Mouse (Mus musculus): Measurements from ENCODE around the gene Pptc7. TPM values are rescaled to one million over a fixed set of nuclear protein-coding genes. Genes with fewer than 3 reads are reported as not detected.

Gene Pptc7
- polyA plus RNA-seq, 1 experiment, result 18.7 TPM

GRCm38 (mm10) chr5:122242521-122243123 lies 41.5 kb upstream of the Pptc7 start:
- H3K27ac ChIP-seq (ENCODE audit: insufficient read depth, low read length), result no peak overlapping the region
- H3K4me1 ChIP-seq (ENCODE audit: control insufficient read depth, insufficient read depth, low read length), result no peaks in the 10 kb centered on the region
- no peak overlapping the region for H3K4me3 ChIP-seq (ENCODE audit: low read depth, low read length)
- H3K9me3 ChIP-seq (replicated peaks; ENCODE audit: control insufficient read depth, insufficient read depth, low read length, poor library complexity, severe bottlenecking), result no peaks in the 10 kb centered on the region
- H3K9ac ChIP-seq (ENCODE audit: low read depth, poor library complexity, severe bottlenecking), result no peak overlapping the region
- H3K27me3 ChIP-seq (ENCODE audit: control insufficient read depth, insufficient read depth, low read length, poor library complexity, severe bottlenecking), result no peaks in the 10 kb centered on the region
- no peaks in the 10 kb centered on the region for H3K36me3 ChIP-seq (ENCODE audit: control insufficient read depth, insufficient read depth, low read length, poor library complexity, severe bottlenecking)
- no peak for TF ChIP-seq EP300 (IDR thresholded peaks at IDR 0.05; ENCODE audit: insufficient read depth, low read depth, low read length)
- TF ChIP-seq POLR2A (IDR thresholded peaks at IDR 0.05; ENCODE audit: insufficient read depth, low read length), result no peak
- TF ChIP-seq CTCF (IDR thresholded peaks at IDR 0.05; ENCODE audit: low read depth, low read length), result no peak

GRCm38 (mm10) chr5:122243781-122244523 lies 40.2 kb upstream of the Pptc7 start:
- Histone ChIP-seq H3K36me3 (ENCODE audit: control insufficient read depth, insufficient read depth, low read length, poor library complexity, severe bottlenecking) (no peaks in the 10 kb centered on the region), H3K9me3 (replicated peaks; ENCODE audit: control insufficient read depth, insufficient read depth, low read length, poor library complexity, severe bottlenecking) (no peaks in the 10 kb centered on the region), H3K4me3 (ENCODE audit: low read depth, low read length) (no peak overlapping the region), H3K4me1 (ENCODE audit: control insufficient read depth, insufficient read depth, low read length) (no peaks in the 10 kb centered on the region), H3K27me3 (ENCODE audit: control insufficient read depth, insufficient read depth, low read length, poor library complexity, severe bottlenecking) (no peaks in the 10 kb centered on the region), H3K9ac (ENCODE audit: low read depth, poor library complexity, severe bottlenecking) (no peak overlapping the region), H3K27ac (ENCODE audit: insufficient read depth, low read length) (no peak overlapping the region)
- TF ChIP-seq CTCF (IDR thresholded peaks at IDR 0.05; ENCODE audit: low read depth, low read length), result no peak
- no peak for TF ChIP-seq EP300 (IDR thresholded peaks at IDR 0.05; ENCODE audit: insufficient read depth, low read depth, low read length)
- TF ChIP-seq POLR2A (IDR thresholded peaks at IDR 0.05; ENCODE audit: insufficient read depth, low read length), result no peak

- Histone ChIP-seq H3K9ac (ENCODE audit: low read depth, poor library complexity, severe bottlenecking) (no peak overlapping the region), H3K27ac (ENCODE audit: insufficient read depth, low read length) (no peak overlapping the region), H3K9me3 (replicated peaks; ENCODE audit: control insufficient read depth, insufficient read depth, low read length, poor library complexity, severe bottlenecking) (no peaks in the 10 kb centered on the region), H3K4me3 (ENCODE audit: low read depth, low read length) (no peak overlapping the region), H3K4me1 (ENCODE audit: control insufficient read depth, insufficient read depth, low read length) (no peaks in the 10 kb centered on the region), H3K27me3 (ENCODE audit: control insufficient read depth, insufficient read depth, low read length, poor library complexity, severe bottlenecking) (no peaks in the 10 kb centered on the region), H3K36me3 (ENCODE audit: control insufficient read depth, insufficient read depth, low read length, poor library complexity, severe bottlenecking) (no peaks in the 10 kb centered on the region)
- no peak for TF ChIP-seq EP300 (IDR thresholded peaks at IDR 0.05; ENCODE audit: insufficient read depth, low read depth, low read length)
- TF ChIP-seq CTCF (IDR thresholded peaks at IDR 0.05; ENCODE audit: low read depth, low read length), result no peak
- no peak for TF ChIP-seq POLR2A (IDR thresholded peaks at IDR 0.05; ENCODE audit: insufficient read depth, low read length)
These were observed 39.0 kb upstream of the Pptc7 start for GRCm38 (mm10) chr5:122245186-122245585.

GRCm38 (mm10) chr5:122246547-122247167 lies 37.5 kb upstream of the Pptc7 start:
- Histone ChIP-seq H3K27me3 (ENCODE audit: control insufficient read depth, insufficient read depth, low read length, poor library complexity, severe bottlenecking) (no peaks in the 10 kb centered on the region), H3K36me3 (ENCODE audit: control insufficient read depth, insufficient read depth, low read length, poor library complexity, severe bottlenecking) (no peaks in the 10 kb centered on the region), H3K27ac (ENCODE audit: insufficient read depth, low read length) (no peak overlapping the region), H3K4me3 (ENCODE audit: low read depth, low read length) (no peak overlapping the region), H3K9ac (ENCODE audit: low read depth, poor library complexity, severe bottlenecking) (no peak overlapping the region), H3K9me3 (replicated peaks; ENCODE audit: control insufficient read depth, insufficient read depth, low read length, poor library complexity, severe bottlenecking) (no peaks in the 10 kb centered on the region), H3K4me1 (ENCODE audit: control insufficient read depth, insufficient read depth, low read length) (no peaks in the 10 kb centered on the region)
- TF ChIP-seq EP300 (IDR thresholded peaks at IDR 0.05; ENCODE audit: insufficient read depth, low read depth, low read length) (no peak), CTCF (IDR thresholded peaks at IDR 0.05; ENCODE audit: low read depth, low read length) (no peak), POLR2A (IDR thresholded peaks at IDR 0.05; ENCODE audit: insufficient read depth, low read length) (no peak)

- no peaks in the 10 kb centered on the region for H3K36me3 ChIP-seq (ENCODE audit: control insufficient read depth, insufficient read depth, low read length, poor library complexity, severe bottlenecking)
- no peak overlapping the region for H3K9ac ChIP-seq (ENCODE audit: low read depth, poor library complexity, severe bottlenecking)
- H3K27ac ChIP-seq (ENCODE audit: insufficient read depth, low read length), result no peak overlapping the region
- H3K4me3 ChIP-seq (ENCODE audit: low read depth, low read length), result no peak overlapping the region
- H3K9me3 ChIP-seq (replicated peaks; ENCODE audit: control insufficient read depth, insufficient read depth, low read length, poor library complexity, severe bottlenecking), result no peaks in the 10 kb centered on the region
- no peaks in the 10 kb centered on the region for H3K4me1 ChIP-seq (ENCODE audit: control insufficient read depth, insufficient read depth, low read length)
- TF ChIP-seq EP300 (IDR thresholded peaks at IDR 0.05; ENCODE audit: insufficient read depth, low read depth, low read length) (no peak), CTCF (IDR thresholded peaks at IDR 0.05; ENCODE audit: low read depth, low read length) (no peak), POLR2A (IDR thresholded peaks at IDR 0.05; ENCODE audit: insufficient read depth, low read length) (no peak)
- no peaks in the 10 kb centered on the region for H3K27me3 ChIP-seq (ENCODE audit: control insufficient read depth, insufficient read depth, low read length, poor library complexity, severe bottlenecking)
These were observed 36.6 kb upstream of the Pptc7 start for GRCm38 (mm10) chr5:122247529-122247928.

- no peak overlapping the region for H3K9ac ChIP-seq (ENCODE audit: low read depth, poor library complexity, severe bottlenecking)
These were observed 36.2 kb upstream of the Pptc7 start for GRCm38 (mm10) chr5:122247934-122248333.

More at GRCm38 (mm10) chr5:122247934-122248333, 36.2 kb upstream of the Pptc7 start:
- Histone ChIP-seq H3K4me3 (ENCODE audit: low read depth, low read length) (no peak overlapping the region), H3K36me3 (ENCODE audit: control insufficient read depth, insufficient read depth, low read length, poor library complexity, severe bottlenecking) (no peaks in the 10 kb centered on the region), H3K9me3 (replicated peaks; ENCODE audit: control insufficient read depth, insufficient read depth, low read length, poor library complexity, severe bottlenecking) (no peaks in the 10 kb centered on the region), H3K27ac (ENCODE audit: insufficient read depth, low read length) (no peak overlapping the region), H3K27me3 (ENCODE audit: control insufficient read depth, insufficient read depth, low read length, poor library complexity, severe bottlenecking) (no peaks in the 10 kb centered on the region), H3K4me1 (ENCODE audit: control insufficient read depth, insufficient read depth, low read length) (no peaks in the 10 kb centered on the region)
- TF ChIP-seq EP300 (IDR thresholded peaks at IDR 0.05; ENCODE audit: insufficient read depth, low read depth, low read length), result no peak
- no peak for TF ChIP-seq CTCF (IDR thresholded peaks at IDR 0.05; ENCODE audit: low read depth, low read length)
- TF ChIP-seq POLR2A (IDR thresholded peaks at IDR 0.05; ENCODE audit: insufficient read depth, low read length), result no peak

Measured in ES-Bruce4 (cell line).